Comparison of ENCODE assay signal across 9 mouse cellular contexts in the genomic region with DNA sequence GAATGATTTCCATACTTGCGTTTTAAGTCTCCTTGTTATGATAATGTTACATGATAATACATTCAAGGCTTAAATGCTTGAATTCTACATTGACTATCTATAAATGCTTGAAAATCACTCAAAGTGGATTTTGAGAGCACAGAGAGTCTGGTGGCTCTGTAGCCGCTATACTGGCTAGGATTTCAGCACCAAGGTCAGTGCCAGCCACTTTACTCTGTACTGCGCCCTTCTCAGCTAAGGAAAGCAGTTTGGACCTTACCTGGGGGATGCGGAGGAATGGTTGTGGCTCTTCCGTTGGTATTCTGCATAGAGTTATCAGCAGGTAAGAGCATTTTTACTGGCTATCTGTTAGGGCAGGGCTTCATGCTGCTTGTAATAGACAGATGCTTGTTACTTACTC.
A peak's percentile ranks its signal among the peaks of the same experiment; 100 is the strongest.
DNase-seq lines count a peak whose midpoint lies in the region; ATAC-seq lines count a peak whose summit lies in the region.
"Had no signal": no experiment of that assay in that cellular context is flagged by ENCODE, and none has a peak within 500 bp of the region (broad histone marks: within the 10 kb centered on the region; RNA-seq: fewer than 3 reads in every experiment).

No protein-coding gene starts in this region.

- H3K9ac ChIP-seq in hindbrain, embryonic 11.5 days (ENCODE audit: low read depth, low read length), result no peak overlapping the region
- no peak overlapping the region for H3K9ac ChIP-seq in hindbrain, embryonic 13.5 days
- H3K9ac ChIP-seq: liver, embryonic 13.5 days had no signal

- no peak overlapping the region for H3K27ac ChIP-seq in hindbrain, embryonic 11.5 days (ENCODE audit: low read depth, low read length)
- no peak overlapping the region for H3K27ac ChIP-seq in hindbrain, embryonic 13.5 days
- H3K27ac ChIP-seq: liver, embryonic 13.5 days had no signal

- no peaks in the 10 kb centered on the region for H3K4me1 ChIP-seq in hindbrain, embryonic 11.5 days (replicated peaks; ENCODE audit: control insufficient read depth, insufficient read depth, low read length)
- H3K4me1 ChIP-seq in hindbrain, embryonic 13.5 days (replicated peaks), result no peaks in the 10 kb centered on the region
- H3K4me1 ChIP-seq: liver, embryonic 13.5 days had no signal

- no peaks in the 10 kb centered on the region for H3K27me3 ChIP-seq in hindbrain, embryonic 11.5 days (ENCODE audit: control insufficient read depth, insufficient read depth, low read length)
- H3K27me3 ChIP-seq in hindbrain, embryonic 13.5 days, result no peaks in the 10 kb centered on the region
- H3K27me3 ChIP-seq: liver, embryonic 13.5 days had no signal

- H3K4me3 ChIP-seq in hindbrain, embryonic 11.5 days (ENCODE audit: low read depth, low read length), result no peak overlapping the region
- no peak overlapping the region for H3K4me3 ChIP-seq in hindbrain, embryonic 13.5 days
- H3K4me3 ChIP-seq: liver, embryonic 13.5 days had no signal

- peak; percentile 56 for DNase-seq in hindbrain, embryonic 11.5 days (ENCODE audit: low spot score)
- DNase-seq in ovary, postnatal 10 days (ENCODE audit: low spot score), result peak; percentile 2
- no peak for DNase-seq in ovary, adult 18-20 months (ENCODE audit: low spot score)
- peak; percentile 22 for DNase-seq in embryo, embryonic 9.5 days (ENCODE audit: extremely low spot score)
- DNase-seq in retina, postnatal 1 day, result peak; percentile 39
- DNase-seq in spleen, postnatal 14 days (ENCODE audit: low spot score in 2 of 2), result no peak
- no peak for DNase-seq in layer of hippocampus, adult 18-20 months (ENCODE audit: low spot score in 2 of 2)
- DNase-seq: liver, embryonic 13.5 days had no signal

- H3K9me3 ChIP-seq in hindbrain, embryonic 11.5 days (ENCODE audit: control insufficient read depth, low read length), result no peaks in the 10 kb centered on the region
- no peaks in the 10 kb centered on the region for H3K9me3 ChIP-seq in hindbrain, embryonic 13.5 days
- H3K9me3 ChIP-seq: liver, embryonic 13.5 days had no signal

- H3K36me3 ChIP-seq in hindbrain, embryonic 11.5 days (ENCODE audit: control insufficient read depth, insufficient read depth, low read length), result no peaks in the 10 kb centered on the region
- H3K36me3 ChIP-seq in hindbrain, embryonic 13.5 days, result no peaks in the 10 kb centered on the region
- H3K36me3 ChIP-seq: liver, embryonic 13.5 days had no signal

- WGBS in hindbrain, embryonic 11.5 days, result 22% methylated on average over 5 of the region's 5 CpGs
- WGBS in hindbrain, embryonic 13.5 days, result 30% methylated on average over 5 of the region's 5 CpGs

- ATAC-seq in hindbrain, embryonic 11.5 days (ENCODE audit: low FRiP score), result no peak
- ATAC-seq in hindbrain, embryonic 13.5 days (ENCODE audit: low FRiP score), result no peak

- no peak overlapping the region for H3K4me2 ChIP-seq in hindbrain, embryonic 11.5 days (replicated peaks; ENCODE audit: low read depth, low read length)
- H3K4me2 ChIP-seq in hindbrain, embryonic 13.5 days, result no peak overlapping the region
- H3K4me2 ChIP-seq: liver, embryonic 13.5 days had no signal

Comparison
In these comparisons a context has a peak if more than half of its experiments do, and no peak if none do; other contexts are left out.
1. DNase-seq: peak in hindbrain, embryonic 11.5 days (single experiment), ovary, postnatal 10 days (single experiment), embryo, embryonic 9.5 days (single experiment) and retina, postnatal 1 day (single experiment); none in ovary, adult 18-20 months (single experiment), spleen, postnatal 14 days (0 of 2) and layer of hippocampus, adult 18-20 months (0 of 2).